Mouse (Mus musculus): ENCODE measurements around the gene Klhl42.

- TF ChIP-seq TCF12 (IDR thresholded peaks at IDR 0.05; ENCODE audit: insufficient read depth, poor library complexity, severe bottlenecking) (no peak), TCF3 (IDR thresholded peaks at IDR 0.05; ENCODE audit: insufficient read length, low read depth) (no peak), POLR2AphosphoS2 (IDR thresholded peaks at IDR 0.05; ENCODE audit: insufficient read length, low read depth) (no peak), E2F4 (IDR thresholded peaks at IDR 0.05; ENCODE audit: insufficient read depth) (no peak), POLR2A (IDR thresholded peaks at IDR 0.05; ENCODE audit: insufficient read length, low read depth) (no peak)
Measured at GRCm38 (mm10) chr6:147151839-147152238, 60.7 kb downstream of the Klhl42 start.
